In genomic region chr9:57468914-57469313, GRCm38 (mm10) we compare ENCODE assay signal across 12 mouse cellular contexts. TPM values are rescaled to one million over a fixed set of nuclear protein-coding genes. Genes with fewer than 3 reads are reported as not detected.
DNase-seq lines count a peak whose midpoint lies in the region; ATAC-seq and TF ChIP-seq lines count a peak whose summit lies in the region.
"Had no signal": no experiment of that assay in that cellular context is flagged by ENCODE, and none has a peak within 500 bp of the region (broad histone marks: within the 10 kb centered on the region; RNA-seq: fewer than 3 reads in every experiment).

No protein-coding gene starts in this region.

- H3K4me2 ChIP-seq in intestine, embryonic 16.5 days (ENCODE audit: low read depth, low read length), result no peak overlapping the region
- no peak overlapping the region for H3K4me2 ChIP-seq in intestine, postnatal 0 days (replicated peaks; ENCODE audit: low read depth)
- H3K4me2 ChIP-seq in neural tube, embryonic 14.5 days (ENCODE audit: low read depth, low read length), result peak overlapping the region; percentile 23; the same call in 1 of the 2 replicates
- no peak overlapping the region for H3K4me2 ChIP-seq in lung, postnatal 0 days (replicated peaks; ENCODE audit: low read depth, low read length)

- no peak for TF ChIP-seq EP300 in lung, postnatal 0 days (IDR thresholded peaks at IDR 0.05)

- WGBS in intestine, embryonic 16.5 days, result 62% methylated on average over 4 of the region's 4 CpGs
- WGBS in intestine, postnatal 0 days, result 67% methylated on average over 4 of the region's 4 CpGs
- WGBS in neural tube, embryonic 14.5 days, result 72% methylated on average over 4 of the region's 4 CpGs
- WGBS in lung, postnatal 0 days, result 56% methylated on average over 4 of the region's 4 CpGs

- H3K27ac ChIP-seq in intestine, embryonic 16.5 days (ENCODE audit: low read length), result no peak overlapping the region
- H3K27ac ChIP-seq in intestine, postnatal 0 days (ENCODE audit: low read depth, low read length), result no peak overlapping the region
- H3K27ac ChIP-seq in neural tube, embryonic 14.5 days (ENCODE audit: low read depth, low read length), result no peak overlapping the region
- no peak overlapping the region for H3K27ac ChIP-seq in lung, postnatal 0 days (ENCODE audit: low read length)
- H3K27ac ChIP-seq: heart, embryonic 13.5 days had no signal

- H3K27me3 ChIP-seq in intestine, embryonic 16.5 days (replicated peaks; ENCODE audit: control insufficient read depth, insufficient read depth, low read length), result no peaks in the 10 kb centered on the region
- H3K27me3 ChIP-seq in intestine, postnatal 0 days (replicated peaks; ENCODE audit: control insufficient read depth, insufficient read depth, low read length), result no peaks in the 10 kb centered on the region
- H3K27me3 ChIP-seq in neural tube, embryonic 14.5 days (ENCODE audit: control insufficient read depth, insufficient read depth, low read length), result no peaks in the 10 kb centered on the region
- H3K27me3 ChIP-seq in lung, postnatal 0 days (replicated peaks; ENCODE audit: insufficient read depth, low read length), result no peaks in the 10 kb centered on the region; the same call in 1 of the 2 replicates
- H3K27me3 ChIP-seq: forebrain, embryonic 15.5 days had no signal

- H3K4me1 ChIP-seq in intestine, embryonic 16.5 days (ENCODE audit: control insufficient read depth, insufficient read depth, low read length), result peaks cover 9% of the 10 kb centered on the region; the same call in 1 of the 2 replicates
- H3K4me1 ChIP-seq in intestine, postnatal 0 days (replicated peaks; ENCODE audit: control insufficient read depth, insufficient read depth, low read length), result no peaks in the 10 kb centered on the region; the same call in 1 of the 2 replicates
- peaks cover 22% of the 10 kb centered on the region for H3K4me1 ChIP-seq in neural tube, embryonic 14.5 days (ENCODE audit: control insufficient read depth, insufficient read depth, low read length)
- H3K4me1 ChIP-seq in lung, postnatal 0 days (ENCODE audit: insufficient read depth, low read depth, low read length), result peaks cover 6% of the 10 kb centered on the region; the same call in 1 of the 2 replicates

- TF ChIP-seq CTCF in intestine, postnatal 0 days (IDR thresholded peaks at IDR 0.05; ENCODE audit: low read depth), result no peak
- TF ChIP-seq CTCF in lung, postnatal 0 days (IDR thresholded peaks at IDR 0.05), result no peak

- intact Hi-C loops in heart, postnatal 14 days (cut with DNase I), result no loop called here

- no peaks in the 10 kb centered on the region for H3K36me3 ChIP-seq in intestine, embryonic 16.5 days (ENCODE audit: control insufficient read depth, insufficient read depth, low read length)
- no peaks in the 10 kb centered on the region for H3K36me3 ChIP-seq in intestine, postnatal 0 days (ENCODE audit: control insufficient read depth, insufficient read depth)
- no peaks in the 10 kb centered on the region for H3K36me3 ChIP-seq in neural tube, embryonic 14.5 days (ENCODE audit: control insufficient read depth, insufficient read depth, low read length)
- no peaks in the 10 kb centered on the region for H3K36me3 ChIP-seq in lung, postnatal 0 days (ENCODE audit: insufficient read depth, low read length)
- H3K36me3 ChIP-seq: forebrain, embryonic 15.5 days; heart, embryonic 13.5 days had no signal

- no peaks in the 10 kb centered on the region for H3K9me3 ChIP-seq in intestine, embryonic 16.5 days (ENCODE audit: control insufficient read depth, low read length)
- H3K9me3 ChIP-seq in intestine, postnatal 0 days (ENCODE audit: control insufficient read depth), result no peaks in the 10 kb centered on the region
- no peaks in the 10 kb centered on the region for H3K9me3 ChIP-seq in neural tube, embryonic 14.5 days (ENCODE audit: control insufficient read depth, low read length)
- no peaks in the 10 kb centered on the region for H3K9me3 ChIP-seq in lung, postnatal 0 days (ENCODE audit: low read length)
- H3K9me3 ChIP-seq: forebrain, embryonic 15.5 days; heart, embryonic 13.5 days had no signal

- DNase-seq in cerebellum, postnatal 10 days, result peak; percentile 27 to 60
- DNase-seq in layer of hippocampus, adult 9-10 months (ENCODE audit: low spot score), result peak; percentile 37
- DNase-seq in heart, adult 18-20 months, result no peak
- no peak for DNase-seq in heart, postnatal 14 days
- no peak for DNase-seq in lung, postnatal 0 days (ENCODE audit: low spot score)
- DNase-seq: kidney, postnatal 14 days had no signal

- H3K9ac ChIP-seq in intestine, embryonic 16.5 days (ENCODE audit: low read depth, low read length), result no peak overlapping the region
- H3K9ac ChIP-seq in intestine, postnatal 0 days (ENCODE audit: low read depth, low read length), result no peak overlapping the region
- H3K9ac ChIP-seq in neural tube, embryonic 14.5 days (replicated peaks; ENCODE audit: low read depth, low read length), result no peak overlapping the region
- H3K9ac ChIP-seq in lung, postnatal 0 days (replicated peaks; ENCODE audit: low read depth), result no peak overlapping the region
- H3K9ac ChIP-seq: heart, embryonic 13.5 days had no signal

- no peak overlapping the region for H3K4me3 ChIP-seq in intestine, embryonic 16.5 days (ENCODE audit: low read length)
- no peak overlapping the region for H3K4me3 ChIP-seq in intestine, postnatal 0 days (ENCODE audit: low read depth, low read length)
- H3K4me3 ChIP-seq in neural tube, embryonic 14.5 days (ENCODE audit: low read depth, low read length), result no peak overlapping the region
- no peak overlapping the region for H3K4me3 ChIP-seq in lung, postnatal 0 days (ENCODE audit: low read depth, low read length)

- peak; percentile 32; the same call in 1 of the 2 replicates for ATAC-seq in intestine, embryonic 16.5 days
- no peak for ATAC-seq in intestine, postnatal 0 days
- peak; percentile 12; the same call in 1 of the 2 replicates for ATAC-seq in neural tube, embryonic 14.5 days (ENCODE audit: low read depth)
- no peak for ATAC-seq in lung, postnatal 0 days

RNA-seq across cellular contexts. Expression of gene Scamp5, which starts 1.1 kb away (rescaled TPM):
- 15.2 and 16.2 TPM in 2 replicates for polyA plus RNA-seq in intestine, embryonic 16.5 days (2015; fragmentation: Nextera tagmentation; extraction: Ambion mirVana)
- 15.9 and 16.8 TPM in 2 replicates for polyA plus RNA-seq in intestine, postnatal 0 days (2015; fragmentation: Nextera tagmentation; extraction: Ambion mirVana)
- 61.3 and 73.7 TPM in 2 replicates for polyA plus RNA-seq in neural tube, embryonic 14.5 days (2014; fragmentation: Nextera tagmentation; extraction: Ambion mirVana)
- total RNA-seq in heart, adult 18-20 months (2021), result 1 to 10 TPM; 5.7 TPM
- 1 to 10 TPM; 7.4 to 7.7 TPM for total RNA-seq in heart, postnatal 14 days (2021)
- 3.5 and 4.0 TPM in 2 replicates for polyA plus RNA-seq in lung, postnatal 0 days (2015; fragmentation: Nextera tagmentation; extraction: Ambion mirVana)
- total RNA-seq: monocyte, adult 5-6 weeks had no signal

RNA-seq across cellular contexts. Expression of gene Ppcdc, which starts 29.0 kb away (rescaled TPM):
- 25.2 and 29.4 TPM in 2 replicates for polyA plus RNA-seq in intestine, embryonic 16.5 days (2015; fragmentation: Nextera tagmentation; extraction: Ambion mirVana)
- 17.3 and 18.8 TPM in 2 replicates for polyA plus RNA-seq in intestine, postnatal 0 days (2015; fragmentation: Nextera tagmentation; extraction: Ambion mirVana)
- polyA plus RNA-seq in neural tube, embryonic 14.5 days (2014; fragmentation: Nextera tagmentation; extraction: Ambion mirVana), result 20.3 and 21.7 TPM in 2 replicates
- total RNA-seq in heart, adult 18-20 months (2021), result 1 to 10 TPM; 7.8 to 8.6 TPM
- total RNA-seq in heart, postnatal 14 days (2021), result 1 to 10 TPM; 9.0 to 9.3 TPM
- polyA plus RNA-seq in lung, postnatal 0 days (2015; fragmentation: Nextera tagmentation; extraction: Ambion mirVana), result 25.9 and 29.2 TPM in 2 replicates

RNA-seq across cellular contexts. Expression of gene Rpp25, which starts 34.9 kb away (rescaled TPM):
- 6.3 and 6.8 TPM in 2 replicates for polyA plus RNA-seq in intestine, embryonic 16.5 days (2015; fragmentation: Nextera tagmentation; extraction: Ambion mirVana)
- 3.2 and 4.8 TPM in 2 replicates for polyA plus RNA-seq in intestine, postnatal 0 days (2015; fragmentation: Nextera tagmentation; extraction: Ambion mirVana)
- 21.5 and 25.8 TPM in 2 replicates for polyA plus RNA-seq in neural tube, embryonic 14.5 days (2014; fragmentation: Nextera tagmentation; extraction: Ambion mirVana)
- total RNA-seq in heart, adult 18-20 months (2021), result 1 to 10 TPM in 1 of 2 experiments, under 1 TPM in 1; 0.92 to 2.0 TPM
- total RNA-seq in heart, postnatal 14 days (2021), result 1 to 10 TPM; 1.5 to 1.8 TPM
- 3.3 and 3.6 TPM in 2 replicates for polyA plus RNA-seq in lung, postnatal 0 days (2015; fragmentation: Nextera tagmentation; extraction: Ambion mirVana)
- total RNA-seq: monocyte, adult 5-6 weeks had no signal

RNA-seq across cellular contexts. Expression of gene Cox5a, which starts 52.2 kb away (rescaled TPM):
- 980 and 987 TPM in 2 replicates for polyA plus RNA-seq in intestine, embryonic 16.5 days (2015; fragmentation: Nextera tagmentation; extraction: Ambion mirVana)
- polyA plus RNA-seq in intestine, postnatal 0 days (2015; fragmentation: Nextera tagmentation; extraction: Ambion mirVana), result 1,449 and 1,523 TPM in 2 replicates
- 936 and 1,022 TPM in 2 replicates for polyA plus RNA-seq in neural tube, embryonic 14.5 days (2014; fragmentation: Nextera tagmentation; extraction: Ambion mirVana)
- 1,000 to 10,000 TPM; 2,577 to 2,715 TPM for total RNA-seq in heart, adult 18-20 months (2021)
- total RNA-seq in heart, postnatal 14 days (2021), result 1,000 to 10,000 TPM; 2,287 to 2,318 TPM
- polyA plus RNA-seq in lung, postnatal 0 days (2015; fragmentation: Nextera tagmentation; extraction: Ambion mirVana), result 440 and 448 TPM in 2 replicates

Comparison
In these comparisons a context has a peak if more than half of its experiments do, and no peak if none do; other contexts are left out.
1. ATAC-seq: peak in intestine, embryonic 16.5 days (single experiment) and neural tube, embryonic 14.5 days (single experiment); none in intestine, postnatal 0 days (single experiment) and lung, postnatal 0 days (single experiment).
2. DNase-seq: peak in cerebellum, postnatal 10 days (2 of 2) and layer of hippocampus, adult 9-10 months (single experiment); none in heart, adult 18-20 months (0 of 2), heart, postnatal 14 days (0 of 2) and lung, postnatal 0 days (single experiment).